Mouse (Mus musculus): ENCODE measurements around the gene Pramel6. TPM values are rescaled to one million over a fixed set of nuclear protein-coding genes. Genes with fewer than 3 reads are reported as not detected.

The Pramel6 gene
- total and polyA plus RNA-seq, 2 experiments from 2014 or later = not detected

GRCm38 (mm10) chr2:87534826-87535225, 28.5 kb downstream of the Pramel6 start:
- no peaks in the 10 kb centered on the region for H3K9me3 ChIP-seq (replicated peaks; ENCODE audit: control insufficient read depth, low read length)
- DNase-seq (ENCODE audit: low spot score) (no peak), ATAC-seq (ENCODE audit: insufficient read depth, low read depth) (no peak)
- H3K27ac ChIP-seq (ENCODE audit: low read depth) = no peak overlapping the region
- no peaks in the 10 kb centered on the region for H3K36me3 ChIP-seq (replicated peaks; ENCODE audit: control insufficient read depth, insufficient read depth, low read length)
- no peaks in the 10 kb centered on the region for H3K4me1 ChIP-seq (ENCODE audit: control insufficient read depth, insufficient read depth)
- no peak overlapping the region for H3K9ac ChIP-seq (replicated peaks; ENCODE audit: low read depth, low read length)
- 44% methylated on average over 2 of the region's 2 CpGs for WGBS
- H3K27me3 ChIP-seq (ENCODE audit: control insufficient read depth, insufficient read depth, low read length) = no peaks in the 10 kb centered on the region
- H3K4me3 ChIP-seq (ENCODE audit: low read depth, low read length) = no peak overlapping the region
- TF ChIP-seq EP300 (IDR thresholded peaks at IDR 0.05; ENCODE audit: low read depth) (no peak), CTCF (IDR thresholded peaks at IDR 0.05; ENCODE audit: low read depth) (no peak)
- no peak overlapping the region for H3K4me2 ChIP-seq (ENCODE audit: low read depth, low read length)

DNA sequence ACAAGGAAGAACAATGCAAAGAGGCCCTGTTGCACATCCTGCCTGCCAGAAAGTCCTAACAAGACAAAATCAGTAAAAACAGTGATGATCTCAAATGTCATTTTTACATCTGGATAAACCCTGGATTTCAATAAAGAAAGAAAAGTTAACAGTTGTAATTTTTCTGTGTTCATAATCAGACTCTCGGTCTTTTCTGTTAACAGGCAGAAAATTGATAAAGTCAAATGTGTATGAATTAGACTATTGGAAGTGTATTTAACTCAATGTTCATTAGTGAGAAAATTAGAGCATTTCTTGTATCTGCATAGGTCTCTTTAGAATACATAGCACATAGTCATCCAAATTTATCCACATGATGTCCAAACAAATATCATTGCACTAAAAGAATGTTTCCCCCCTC, 39.1 kb downstream of the Pramel6 start, which contains the start of gene Olfr1128:
TSS of gene Olfr1128 (minus strand) at position 101 of the 400 bp plus-strand sequence.
- Histone ChIP-seq H3K27me3 (ENCODE audit: control insufficient read depth, insufficient read depth, low read length) (no peaks in the 10 kb centered on the region), H3K9me3 (replicated peaks; ENCODE audit: control insufficient read depth, low read length) (no peaks in the 10 kb centered on the region), H3K36me3 (replicated peaks; ENCODE audit: control insufficient read depth, insufficient read depth, low read length) (no peaks in the 10 kb centered on the region), H3K4me3 (ENCODE audit: low read depth, low read length) (no peak within 1 kb of the TSS), H3K9ac (replicated peaks; ENCODE audit: low read depth, low read length) (no peak within 1 kb of the TSS), H3K4me2 (ENCODE audit: low read depth, low read length) (no peak within 1 kb of the TSS), H3K4me1 (ENCODE audit: control insufficient read depth, insufficient read depth) (no peaks in the 10 kb centered on the region), H3K27ac (ENCODE audit: low read depth) (no peak within 1 kb of the TSS)
- DNase-seq (ENCODE audit: low spot score) (no peak), ATAC-seq (ENCODE audit: insufficient read depth, low read depth) (no peak)
- TF ChIP-seq CTCF (IDR thresholded peaks at IDR 0.05; ENCODE audit: low read depth) = no peak
- no peak for TF ChIP-seq EP300 (IDR thresholded peaks at IDR 0.05; ENCODE audit: low read depth)
- 66% methylated on average over 1 of the region's 1 CpGs for WGBS

Other genes with a start within 250 kb of the Pramel6 start
- gene Olfr1116, start 239.0 kb upstream of the Pramel6 start, total RNA-seq (2014; rRNA removed; ENCODE audit: low replicate concordance) = not detected in 2 replicates
- gene Olfr1116, start 239.0 kb upstream of the Pramel6 start, polyA plus RNA-seq (2015; fragmentation: Nextera tagmentation; extraction: Ambion mirVana) = not detected in 2 replicates
- gene Olfr1118, start 199.0 kb upstream of the Pramel6 start, total RNA-seq (2014; rRNA removed; ENCODE audit: low replicate concordance) = not detected in 2 replicates
- gene Olfr1118, start 199.0 kb upstream of the Pramel6 start, polyA plus RNA-seq (2015; fragmentation: Nextera tagmentation; extraction: Ambion mirVana) = not detected in 2 replicates
- not detected in 2 replicates for gene Olfr1120, start 151.8 kb upstream of the Pramel6 start, total RNA-seq (2014; rRNA removed; ENCODE audit: low replicate concordance)
- gene Olfr1120, start 151.8 kb upstream of the Pramel6 start, polyA plus RNA-seq (2015; fragmentation: Nextera tagmentation; extraction: Ambion mirVana) = not detected in 2 replicates
- not detected in 2 replicates for gene Olfr1121, start 136.7 kb upstream of the Pramel6 start, total RNA-seq (2014; rRNA removed; ENCODE audit: low replicate concordance)
- not detected in 2 replicates for gene Olfr1121, start 136.7 kb upstream of the Pramel6 start, polyA plus RNA-seq (2015; fragmentation: Nextera tagmentation; extraction: Ambion mirVana)
- not detected in 2 replicates for gene Olfr1122, start 120.7 kb upstream of the Pramel6 start, total RNA-seq (2014; rRNA removed; ENCODE audit: low replicate concordance)
- gene Olfr1122, start 120.7 kb upstream of the Pramel6 start, polyA plus RNA-seq (2015; fragmentation: Nextera tagmentation; extraction: Ambion mirVana) = not detected in 2 replicates
- gene Olfr1123, start 89.9 kb upstream of the Pramel6 start, total RNA-seq (2014; rRNA removed; ENCODE audit: low replicate concordance) = not detected in 2 replicates
- not detected in 2 replicates for gene Olfr1123, start 89.9 kb upstream of the Pramel6 start, polyA plus RNA-seq (2015; fragmentation: Nextera tagmentation; extraction: Ambion mirVana)
- not detected in 2 replicates for gene Olfr1124, start 76.3 kb upstream of the Pramel6 start, total RNA-seq (2014; rRNA removed; ENCODE audit: low replicate concordance)
- 0.04 TPM in 2 replicates for gene Olfr1124, start 76.3 kb upstream of the Pramel6 start, polyA plus RNA-seq (2015; fragmentation: Nextera tagmentation; extraction: Ambion mirVana)
- gene Olfr1126, start 52.6 kb upstream of the Pramel6 start, total RNA-seq (2014; rRNA removed; ENCODE audit: low replicate concordance) = not detected in 2 replicates
- not detected in 2 replicates for gene Olfr1126, start 52.6 kb upstream of the Pramel6 start, polyA plus RNA-seq (2015; fragmentation: Nextera tagmentation; extraction: Ambion mirVana)
- not detected in 2 replicates for gene Pramel7, start 9.5 kb upstream of the Pramel6 start, total RNA-seq (2014; rRNA removed; ENCODE audit: low replicate concordance)
- gene Pramel7, start 9.5 kb upstream of the Pramel6 start, polyA plus RNA-seq (2015; fragmentation: Nextera tagmentation; extraction: Ambion mirVana) = not detected in 2 replicates
- gene Olfr153, start 25.2 kb downstream of the Pramel6 start, total RNA-seq (2014; rRNA removed; ENCODE audit: low replicate concordance) = not detected in 2 replicates
- gene Olfr153, start 25.2 kb downstream of the Pramel6 start, polyA plus RNA-seq (2015; fragmentation: Nextera tagmentation; extraction: Ambion mirVana) = not detected in 2 replicates
- not detected in 2 replicates for gene Olfr1128, start 39.0 kb downstream of the Pramel6 start, total RNA-seq (2014; rRNA removed; ENCODE audit: low replicate concordance)
- gene Olfr1128, start 39.0 kb downstream of the Pramel6 start, polyA plus RNA-seq (2015; fragmentation: Nextera tagmentation; extraction: Ambion mirVana) = not detected in 2 replicates
- not detected in 2 replicates for gene Olfr1129, start 67.3 kb downstream of the Pramel6 start, total RNA-seq (2014; rRNA removed; ENCODE audit: low replicate concordance)
- gene Olfr1129, start 67.3 kb downstream of the Pramel6 start, polyA plus RNA-seq (2015; fragmentation: Nextera tagmentation; extraction: Ambion mirVana) = not detected in 2 replicates
- gene Olfr1130, start 99.6 kb downstream of the Pramel6 start, total RNA-seq (2014; rRNA removed; ENCODE audit: low replicate concordance) = not detected in 2 replicates
- gene Olfr1130, start 99.6 kb downstream of the Pramel6 start, polyA plus RNA-seq (2015; fragmentation: Nextera tagmentation; extraction: Ambion mirVana) = not detected in 2 replicates
- gene Olfr1131, start 120.5 kb downstream of the Pramel6 start, total RNA-seq (2014; rRNA removed; ENCODE audit: low replicate concordance) = not detected in 2 replicates
- gene Olfr1131, start 120.5 kb downstream of the Pramel6 start, polyA plus RNA-seq (2015; fragmentation: Nextera tagmentation; extraction: Ambion mirVana) = not detected in 2 replicates
- not detected in 2 replicates for gene Olfr1132, start 131.0 kb downstream of the Pramel6 start, total RNA-seq (2014; rRNA removed; ENCODE audit: low replicate concordance)
- gene Olfr1132, start 131.0 kb downstream of the Pramel6 start, polyA plus RNA-seq (2015; fragmentation: Nextera tagmentation; extraction: Ambion mirVana) = not detected in 2 replicates
- not detected in 2 replicates for gene Olfr1133, start 140.8 kb downstream of the Pramel6 start, total RNA-seq (2014; rRNA removed; ENCODE audit: low replicate concordance)
- gene Olfr1133, start 140.8 kb downstream of the Pramel6 start, polyA plus RNA-seq (2015; fragmentation: Nextera tagmentation; extraction: Ambion mirVana) = not detected in 2 replicates
- not detected in 2 replicates for gene Olfr1134, start 151.9 kb downstream of the Pramel6 start, total RNA-seq (2014; rRNA removed; ENCODE audit: low replicate concordance)
- not detected in 2 replicates for gene Olfr1134, start 151.9 kb downstream of the Pramel6 start, polyA plus RNA-seq (2015; fragmentation: Nextera tagmentation; extraction: Ambion mirVana)
- not detected in 2 replicates for gene Olfr1135, start 167.1 kb downstream of the Pramel6 start, total RNA-seq (2014; rRNA removed; ENCODE audit: low replicate concordance)
- not detected in 2 replicates for gene Olfr1135, start 167.1 kb downstream of the Pramel6 start, polyA plus RNA-seq (2015; fragmentation: Nextera tagmentation; extraction: Ambion mirVana)
- not detected in 2 replicates for gene Olfr1136, start 187.4 kb downstream of the Pramel6 start, total RNA-seq (2014; rRNA removed; ENCODE audit: low replicate concordance)
- gene Olfr1136, start 187.4 kb downstream of the Pramel6 start, polyA plus RNA-seq (2015; fragmentation: Nextera tagmentation; extraction: Ambion mirVana) = not detected in 2 replicates
- gene Olfr1137, start 206.6 kb downstream of the Pramel6 start, total RNA-seq (2014; rRNA removed; ENCODE audit: low replicate concordance) = not detected in 2 replicates
- not detected in 2 replicates for gene Olfr1137, start 206.6 kb downstream of the Pramel6 start, polyA plus RNA-seq (2015; fragmentation: Nextera tagmentation; extraction: Ambion mirVana)
- gene Olfr1138, start 233.4 kb downstream of the Pramel6 start, total RNA-seq (2014; rRNA removed; ENCODE audit: low replicate concordance) = not detected in 2 replicates
- not detected in 2 replicates for gene Olfr1138, start 233.4 kb downstream of the Pramel6 start, polyA plus RNA-seq (2015; fragmentation: Nextera tagmentation; extraction: Ambion mirVana)
- not detected in 2 replicates for gene Olfr1140, start 237.2 kb downstream of the Pramel6 start, total RNA-seq (2014; rRNA removed; ENCODE audit: low replicate concordance)
- gene Olfr1140, start 237.2 kb downstream of the Pramel6 start, polyA plus RNA-seq (2015; fragmentation: Nextera tagmentation; extraction: Ambion mirVana) = not detected in 2 replicates
- gene Olfr1141, start 247.4 kb downstream of the Pramel6 start, total RNA-seq (2014; rRNA removed; ENCODE audit: low replicate concordance) = not detected in 2 replicates
- not detected in 2 replicates for gene Olfr1141, start 247.4 kb downstream of the Pramel6 start, polyA plus RNA-seq (2015; fragmentation: Nextera tagmentation; extraction: Ambion mirVana)

Measured in heart, postnatal 0 days (tissue).